Mouse (Mus musculus): ENCODE measurements at regions not wholly inside any gene's neighbourhood (a gene's known extent, or its start where the extent isn't known, plus 50 kb on each side); places are given as distances from the start of the nearest gene placed in this dataset.
A peak's percentile ranks its signal among the peaks of the same experiment; 100 is the strongest.

DNA sequence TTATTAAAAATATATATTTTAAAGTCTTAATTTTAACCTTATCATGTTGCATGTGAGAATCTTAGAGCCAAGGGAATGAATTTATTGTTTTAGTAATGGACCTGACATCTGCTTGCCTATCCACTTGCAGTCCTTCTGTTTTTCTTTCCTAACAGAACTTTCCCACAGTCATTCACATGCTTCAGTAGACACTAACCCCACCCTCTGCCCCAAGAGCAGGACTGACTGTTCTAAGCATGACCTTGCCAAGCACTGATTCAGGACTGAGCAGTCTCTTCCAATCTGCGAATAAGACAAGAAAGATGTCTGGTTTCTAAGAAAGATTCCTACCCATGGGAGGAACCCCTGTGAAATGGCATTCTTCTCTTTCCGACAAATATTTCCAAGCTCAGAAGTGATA, 117.9 kb upstream of the Tll1 start:
- no peak for DNase-seq (ENCODE audit: low read depth)
- TF ChIP-seq POLR2A (IDR thresholded peaks at IDR 0.05; ENCODE audit: borderline replicate concordance, extremely low read depth, insufficient read depth, insufficient read length, poor library complexity, severe bottlenecking): no peak
- TF ChIP-seq CTCF (IDR thresholded peaks at IDR 0.05; ENCODE audit: borderline replicate concordance, extremely low read depth, insufficient read depth, insufficient read length): no peak

DNA sequence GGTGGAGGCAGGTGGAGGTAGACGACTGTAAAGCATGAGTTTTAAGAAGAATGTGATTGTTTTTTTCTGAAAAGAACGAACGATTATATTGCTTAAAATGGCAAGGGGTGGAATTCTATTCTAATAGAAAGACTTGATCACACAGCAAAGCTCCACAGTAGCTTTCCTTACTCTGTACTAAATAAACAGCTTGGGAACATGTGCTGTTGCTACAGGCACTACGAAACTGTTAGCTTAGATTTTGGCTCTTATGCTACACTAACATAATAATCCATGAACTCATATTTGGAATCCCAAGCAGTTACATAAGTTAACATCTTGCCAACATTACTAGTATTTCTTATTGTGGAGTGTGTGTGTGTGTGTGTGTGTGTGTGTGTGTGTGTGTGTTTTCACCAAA, 114.3 kb upstream of the Tll1 start:
- no peak for TF ChIP-seq CTCF (IDR thresholded peaks at IDR 0.05; ENCODE audit: borderline replicate concordance, extremely low read depth, insufficient read depth, insufficient read length)
- peak; percentile 41 for DNase-seq (ENCODE audit: low read depth)

DNA sequence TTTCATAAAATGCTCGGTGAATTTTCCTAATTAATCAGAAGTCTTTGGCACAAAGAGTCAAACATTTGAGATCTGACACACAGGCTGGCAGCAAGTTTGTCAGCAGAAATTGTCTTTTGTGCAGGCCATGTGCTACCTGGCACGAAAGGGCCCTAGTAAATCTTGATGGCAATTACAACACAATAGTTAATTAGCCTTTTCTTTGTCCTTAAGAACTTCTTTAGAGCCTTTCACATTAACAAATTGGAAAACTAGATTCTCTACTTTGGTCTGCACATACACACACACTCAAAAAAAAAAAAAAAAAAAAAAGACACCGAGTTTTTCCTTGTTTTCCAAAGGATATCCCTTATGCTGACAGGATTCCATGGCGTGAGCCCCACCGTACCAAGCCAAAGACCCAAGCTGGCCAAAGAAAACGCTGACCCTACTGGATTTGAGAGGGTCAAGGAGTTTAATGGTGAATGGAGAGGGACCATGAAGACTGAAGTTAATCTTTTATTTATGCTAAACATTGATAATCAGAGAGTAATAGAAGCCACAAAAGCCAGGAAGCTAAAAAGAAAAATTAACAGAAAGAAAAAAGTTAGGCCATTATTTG, 113.2 kb upstream of the Tll1 start:
- peak; percentile 87 for DNase-seq (ENCODE audit: low read depth)
- TF ChIP-seq POLR2A (IDR thresholded peaks at IDR 0.05; ENCODE audit: borderline replicate concordance, extremely low read depth, insufficient read depth, insufficient read length, poor library complexity, severe bottlenecking) (no peak), CTCF (IDR thresholded peaks at IDR 0.05; ENCODE audit: borderline replicate concordance, extremely low read depth, insufficient read depth, insufficient read length) (no peak)

GRCm38 (mm10) chr8:64318524-64319219, 112.6 kb upstream of the Tll1 start:
- no peak for TF ChIP-seq CTCF (IDR thresholded peaks at IDR 0.05; ENCODE audit: borderline replicate concordance, extremely low read depth, insufficient read depth, insufficient read length)
- no peak for TF ChIP-seq POLR2A (IDR thresholded peaks at IDR 0.05; ENCODE audit: borderline replicate concordance, extremely low read depth, insufficient read depth, insufficient read length, poor library complexity, severe bottlenecking)
- DNase-seq (ENCODE audit: low read depth): peak; percentile 65

GRCm38 (mm10) chr8:64317815-64318214, 111.7 kb upstream of the Tll1 start:
- no peak for DNase-seq (ENCODE audit: low read depth)
- TF ChIP-seq POLR2A (IDR thresholded peaks at IDR 0.05; ENCODE audit: borderline replicate concordance, extremely low read depth, insufficient read depth, insufficient read length, poor library complexity, severe bottlenecking) (no peak), CTCF (IDR thresholded peaks at IDR 0.05; ENCODE audit: borderline replicate concordance, extremely low read depth, insufficient read depth, insufficient read length) (no peak)

DNA sequence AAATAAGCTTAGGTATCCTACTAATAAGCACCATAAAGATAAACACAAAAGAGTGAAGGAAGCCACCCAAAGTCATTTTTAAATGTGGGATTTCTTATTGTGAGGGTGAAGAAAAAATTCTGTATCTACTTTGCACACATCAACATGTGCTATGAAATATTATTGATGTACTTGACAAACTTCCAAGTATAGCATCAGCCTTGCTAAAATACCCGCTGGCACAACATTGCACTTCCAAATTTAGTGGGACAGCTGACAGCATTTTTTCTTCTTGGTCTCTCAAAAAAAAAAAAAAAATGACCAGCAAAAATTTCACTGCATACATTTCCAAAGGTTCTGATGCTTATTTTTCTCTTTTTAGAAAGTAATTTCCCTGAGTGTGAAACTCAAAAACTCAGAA, 101.9 kb upstream of the Tll1 start:
- TF ChIP-seq CTCF (IDR thresholded peaks at IDR 0.05; ENCODE audit: borderline replicate concordance, extremely low read depth, insufficient read depth, insufficient read length) (no peak), POLR2A (IDR thresholded peaks at IDR 0.05; ENCODE audit: borderline replicate concordance, extremely low read depth, insufficient read depth, insufficient read length, poor library complexity, severe bottlenecking) (no peak)
- DNase-seq (ENCODE audit: low read depth): no peak

- TF ChIP-seq CTCF (IDR thresholded peaks at IDR 0.05; ENCODE audit: borderline replicate concordance, extremely low read depth, insufficient read depth, insufficient read length) (no peak), POLR2A (IDR thresholded peaks at IDR 0.05; ENCODE audit: borderline replicate concordance, extremely low read depth, insufficient read depth, insufficient read length, poor library complexity, severe bottlenecking) (no peak)
- no peak for DNase-seq (ENCODE audit: low read depth)
Measured at GRCm38 (mm10) chr8:64282806-64283205, 76.7 kb upstream of the Tll1 start.

DNA sequence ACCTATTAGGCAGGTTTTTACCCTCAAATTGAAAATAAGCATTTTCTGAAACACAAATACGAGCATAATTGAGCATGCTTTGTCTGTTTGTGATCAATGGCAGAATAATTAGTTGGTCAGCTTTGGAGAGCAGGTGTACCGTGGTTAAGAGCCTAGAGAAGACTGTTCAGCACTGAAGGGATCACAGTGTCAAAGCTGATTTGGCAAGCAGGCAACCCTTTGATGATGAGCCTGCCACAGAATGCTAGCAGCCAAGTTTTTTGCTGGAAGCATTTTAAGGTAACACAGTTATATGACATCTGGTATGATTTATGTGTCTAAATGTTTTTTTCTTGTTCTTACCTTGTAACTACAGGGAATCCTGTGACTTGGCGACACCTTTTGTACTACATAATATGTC, 75.5 kb upstream of the Tll1 start:
- DNase-seq (ENCODE audit: low read depth): peak; percentile 61
- TF ChIP-seq CTCF (IDR thresholded peaks at IDR 0.05; ENCODE audit: borderline replicate concordance, extremely low read depth, insufficient read depth, insufficient read length) (no peak), POLR2A (IDR thresholded peaks at IDR 0.05; ENCODE audit: borderline replicate concordance, extremely low read depth, insufficient read depth, insufficient read length, poor library complexity, severe bottlenecking) (no peak)

DNA sequence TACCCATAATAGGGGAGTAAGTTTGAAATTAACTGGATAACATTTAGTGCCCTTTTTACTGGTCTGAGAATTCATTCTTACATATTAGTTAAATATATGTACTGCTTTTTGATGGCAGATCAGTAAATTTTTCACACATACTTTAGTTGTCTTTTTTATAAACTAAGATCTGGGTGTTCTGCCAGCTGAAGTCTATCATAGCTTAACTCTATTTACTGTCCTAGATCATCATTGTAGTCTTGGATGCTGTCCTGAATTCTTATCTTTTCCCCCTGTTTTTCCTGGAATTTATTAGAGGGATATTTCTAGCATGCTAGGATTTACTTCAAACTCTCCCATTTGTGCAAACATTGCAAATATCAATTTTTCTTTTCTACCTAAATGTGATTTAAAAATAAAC, 74.3 kb upstream of the Tll1 start:
- no peak for DNase-seq (ENCODE audit: low read depth)
- TF ChIP-seq POLR2A (IDR thresholded peaks at IDR 0.05; ENCODE audit: borderline replicate concordance, extremely low read depth, insufficient read depth, insufficient read length, poor library complexity, severe bottlenecking) (no peak), CTCF (IDR thresholded peaks at IDR 0.05; ENCODE audit: borderline replicate concordance, extremely low read depth, insufficient read depth, insufficient read length) (no peak)

GRCm38 (mm10) chr8:64276058-64276457, 70.0 kb upstream of the Tll1 start:
- DNase-seq (ENCODE audit: low read depth): no peak
- TF ChIP-seq POLR2A (IDR thresholded peaks at IDR 0.05; ENCODE audit: borderline replicate concordance, extremely low read depth, insufficient read depth, insufficient read length, poor library complexity, severe bottlenecking) (no peak), CTCF (IDR thresholded peaks at IDR 0.05; ENCODE audit: borderline replicate concordance, extremely low read depth, insufficient read depth, insufficient read length) (no peak)

GRCm38 (mm10) chr8:64265304-64265945, 59.4 kb upstream of the Tll1 start:
- TF ChIP-seq POLR2A (IDR thresholded peaks at IDR 0.05; ENCODE audit: borderline replicate concordance, extremely low read depth, insufficient read depth, insufficient read length, poor library complexity, severe bottlenecking): no peak
- TF ChIP-seq CTCF (IDR thresholded peaks at IDR 0.05; ENCODE audit: borderline replicate concordance, extremely low read depth, insufficient read depth, insufficient read length): no peak
- DNase-seq (ENCODE audit: low read depth): no peak
